In the genomic region with DNA sequence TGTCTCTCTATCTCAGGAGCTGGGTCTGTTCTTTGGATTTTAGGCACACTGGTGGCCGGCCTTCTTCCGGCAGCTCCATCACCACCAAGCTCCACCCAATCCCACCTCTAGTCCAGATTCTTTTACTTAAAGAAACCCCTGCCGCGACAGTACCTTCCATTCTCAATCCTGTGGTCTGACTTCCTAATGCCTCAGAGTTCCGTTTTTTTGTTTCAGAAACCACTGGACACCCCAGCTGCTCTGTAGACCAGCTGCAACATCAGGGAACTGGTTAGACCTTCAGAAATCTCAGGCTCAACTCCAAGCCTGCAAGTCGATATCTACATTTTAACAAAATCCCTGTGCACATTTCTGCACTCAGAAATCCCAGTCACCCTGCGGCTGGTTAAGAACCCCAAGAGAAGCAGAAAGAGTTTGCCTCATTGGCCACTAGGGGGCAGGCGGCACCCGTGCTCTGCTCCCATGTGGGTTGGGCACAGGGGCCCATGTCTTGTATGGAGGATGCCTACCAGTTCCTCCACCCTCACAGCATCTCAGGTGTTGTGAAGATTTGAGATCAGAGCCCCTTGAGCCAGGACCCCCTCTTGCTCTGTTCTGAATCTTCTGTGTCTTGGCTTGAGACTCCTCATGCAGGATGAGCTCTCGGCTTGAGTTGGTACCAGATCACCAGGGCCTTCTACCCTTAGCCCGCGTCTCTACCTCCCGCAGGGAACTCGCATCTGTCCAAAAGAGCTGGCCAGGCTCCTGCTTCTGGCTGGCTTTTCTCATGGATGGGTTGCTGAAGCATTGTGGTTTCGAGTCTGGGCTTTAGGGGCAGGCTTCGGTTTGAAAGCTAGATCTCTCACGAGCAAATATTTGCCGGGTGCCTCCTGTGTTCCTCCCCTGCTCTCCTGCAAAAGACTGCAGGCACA, we compare ENCODE assay signal across 9 mouse cellular contexts.
A peak's percentile ranks its signal among the peaks of the same experiment; 100 is the strongest.
DNase-seq lines count a peak whose midpoint lies in the region; ATAC-seq and TF ChIP-seq lines count a peak whose summit lies in the region.
"Had no signal": no experiment of that assay in that cellular context is flagged by ENCODE, and none has a peak within 500 bp of the region (broad histone marks: within the 10 kb centered on the region; RNA-seq: fewer than 3 reads in every experiment).

No protein-coding gene starts in this region.

- H3K4me1 ChIP-seq in cortical plate, adult 2 months (ENCODE audit: control insufficient read depth, insufficient read depth, low read length), result peaks cover 3% of the 10 kb centered on the region
- H3K4me1 ChIP-seq in limb, embryonic 11.5 days (ENCODE audit: control insufficient read depth, insufficient read depth, low read length), result no peaks in the 10 kb centered on the region
- H3K4me1 ChIP-seq: stomach, embryonic 15.5 days had no signal

- intact Hi-C loops in gastrocnemius, postnatal 14 days (cut with DNase I; ENCODE audit: low total_unique reads), result loop anchor here (2.0 to 5.0 kb wide), 2 partner anchors 202 to 450 kb away; partner anchors contain the start of gene Cacng3

- H3K4me2 ChIP-seq in limb, embryonic 11.5 days (ENCODE audit: low read depth, severe bottlenecking), result no peak overlapping the region
- H3K4me2 ChIP-seq: stomach, embryonic 15.5 days had no signal

- no peaks in the 10 kb centered on the region for H3K27me3 ChIP-seq in limb, embryonic 11.5 days (ENCODE audit: control insufficient read depth, insufficient read depth, low read length)

- no peaks in the 10 kb centered on the region for H3K36me3 ChIP-seq in limb, embryonic 11.5 days (ENCODE audit: control insufficient read depth, insufficient read depth, low read length)
- H3K36me3 ChIP-seq: stomach, embryonic 15.5 days had no signal

- TF ChIP-seq POLR2A in cortical plate, adult 2 months (IDR thresholded peaks at IDR 0.05; ENCODE audit: extremely low read depth, insufficient read depth, low read length), result no peak

- no peaks in the 10 kb centered on the region; the same call in 1 of the 2 replicates for H3K9me3 ChIP-seq in limb, embryonic 11.5 days (ENCODE audit: control insufficient read depth, low read length)
- H3K9me3 ChIP-seq: stomach, embryonic 15.5 days had no signal

- WGBS in limb, embryonic 11.5 days, result 60% methylated on average over 18 of the region's 18 CpGs

- no peak for ATAC-seq in limb, embryonic 11.5 days (ENCODE audit: insufficient number of reproducible peaks, low FRiP score, low TSS enrichment, low read depth)
- ATAC-seq in monocyte, adult 5-6 weeks (replicated peaks; ENCODE audit: insufficient number of reproducible peaks, low FRiP score, low TSS enrichment, poor library complexity, severe bottlenecking), result peak; percentile 49; the same call in 1 of the 2 replicates

- no peak overlapping the region for H3K9ac ChIP-seq in limb, embryonic 11.5 days (ENCODE audit: low read length)
- H3K9ac ChIP-seq: stomach, embryonic 15.5 days had no signal

- H3K27ac ChIP-seq in cortical plate, adult 2 months (ENCODE audit: insufficient read depth, low read length), result no peak overlapping the region
- no peak overlapping the region for H3K27ac ChIP-seq in limb, embryonic 11.5 days (replicated peaks; ENCODE audit: low read depth, low read length)
- H3K27ac ChIP-seq: stomach, embryonic 15.5 days had no signal

- DNase-seq in 3T3-L1 (ENCODE audit: low read depth, low spot score), result peak; percentile 67
- DNase-seq in adipocyte (ENCODE audit: low spot score), result peak; percentile 35
- DNase-seq in gastrocnemius, postnatal 14 days, result peak; percentile 62
- peak; percentile 62 for DNase-seq in kidney, adult 9 months
- DNase-seq in limb, embryonic 11.5 days (ENCODE audit: low spot score), result peak; percentile 84
- DNase-seq in spleen, postnatal 4 days (ENCODE audit: low spot score in 2 of 2), result peak; percentile 45 to 78

- peak; percentile 81 for TF ChIP-seq CTCF in cortical plate, adult 2 months (IDR thresholded peaks at IDR 0.05; ENCODE audit: extremely low read depth, insufficient read depth, low read length)

- H3K4me3 ChIP-seq in cortical plate, adult 2 months (ENCODE audit: insufficient read depth, low read length), result no peak overlapping the region
- no peak overlapping the region for H3K4me3 ChIP-seq in limb, embryonic 11.5 days (ENCODE audit: low read depth, low read length)
- H3K4me3 ChIP-seq: stomach, embryonic 15.5 days had no signal
